In genomic region chr17:55944866-55945682, GRCm38 (mm10) we compare ENCODE assay signal across 1 mouse cellular context.
TF ChIP-seq lines count a peak whose summit lies in the region.

No protein-coding gene starts in this region.

TF ChIP-seq in CH12.LX, 34 proteins besides CTCF, POLR2A, EP300 and RAD21:
- TF ChIP-seq TBP (conservative IDR thresholded peaks at IDR 0.05; ENCODE audit: low read depth, low read length) (peak; percentile 81; the same call in 1 of the 2 replicates), SIN3A (IDR thresholded peaks at IDR 0.05; ENCODE audit: low read length) (peak; percentile 46; the same call in 1 of the 2 replicates), MXI1 (IDR thresholded peaks at IDR 0.05; ENCODE audit: low read depth, low read length) (peak; percentile 37; the same call in 1 of the 2 replicates), NELFE (IDR thresholded peaks at IDR 0.05; ENCODE audit: low read depth, low read length) (peak; percentile 81), POLR2AphosphoS2 (IDR thresholded peaks at IDR 0.05; ENCODE audit: low read depth, low read length) (peak; percentile 63; the same call in 1 of the 2 replicates), ELF1 (IDR thresholded peaks at IDR 0.05; ENCODE audit: low read depth, low read length) (peak; percentile 57), ETS1 (conservative IDR thresholded peaks at IDR 0.05; ENCODE audit: low read depth, low read length) (peak; percentile 21; the same call in 1 of the 2 replicates), HCFC1 (IDR thresholded peaks at IDR 0.05; ENCODE audit: low read depth, low read length) (peak; percentile 57), NRF1 (IDR thresholded peaks at IDR 0.05; ENCODE audit: low read depth, low read length) (peak; percentile 80), MAX (IDR thresholded peaks at IDR 0.05; ENCODE audit: low read length) (peak; percentile 42; the same call in 1 of the 2 replicates), BHLHE40 (IDR thresholded peaks at IDR 0.05; ENCODE audit: low read depth, low read length) (0 out of 2 replicates have a peak, but pooled peaks have one; percentile 14), TCF12 (IDR thresholded peaks at IDR 0.05; ENCODE audit: low read depth, low read length) (peak; percentile 51; the same call in 1 of the 2 replicates), MAZ (IDR thresholded peaks at IDR 0.05; ENCODE audit: low read depth, low read length) (0 out of 2 replicates have a peak, but pooled peaks have one; percentile 37), MAFK (IDR thresholded peaks at IDR 0.05; ENCODE audit: insufficient replicate concordance, low read length) (0 out of 2 replicates have a peak, but pooled peaks have one; percentile 19), ZMIZ1 (IDR thresholded peaks at IDR 0.05; ENCODE audit: low read depth, low read length) (peak; percentile 83), IRF4 (IDR thresholded peaks at IDR 0.05; ENCODE audit: low read depth, low read length) (0 out of 2 replicates have a peak, but pooled peaks have one; percentile 35)
